Mouse (Mus musculus): ENCODE measurements at regions not wholly inside any gene's neighbourhood (a gene's known extent, or its start where the extent isn't known, plus 50 kb on each side); places are given as distances from the start of the nearest gene placed in this dataset.

DNA sequence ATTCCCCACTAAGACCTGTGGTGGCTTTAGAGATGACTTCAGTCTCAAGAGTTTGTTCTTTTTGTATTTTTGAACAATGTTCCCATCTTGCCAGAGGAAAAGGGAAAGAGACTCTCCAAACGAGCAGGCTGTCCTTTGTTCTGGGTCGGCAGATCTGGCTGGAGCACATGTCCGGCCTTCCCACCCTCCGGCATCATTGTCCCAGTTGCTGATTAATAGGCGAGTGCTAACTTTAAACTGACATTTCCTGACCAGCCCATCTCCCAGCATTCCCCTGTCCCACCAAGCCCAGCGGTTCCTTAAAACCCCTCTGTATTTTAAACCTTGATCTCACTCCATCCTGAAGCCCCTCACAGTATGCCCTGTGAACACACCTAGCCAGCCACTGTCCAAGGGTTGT is 140.0 kb upstream of the Klf4 start:
- TF ChIP-seq GATA1 (IDR thresholded peaks at IDR 0.05; ENCODE audit: borderline replicate concordance, low read length): no peak
- TF ChIP-seq FLI1 (IDR thresholded peaks at IDR 0.05; ENCODE audit: low read length): no peak
